Mouse (Mus musculus): ENCODE data around the gene Dtl. TPM values are rescaled to one million over a fixed set of nuclear protein-coding genes. Genes with fewer than 3 reads are reported as not detected.
"Not testable (repeated sequence)": the region's sequence is repeated elsewhere in the genome, so short reads cannot be mapped to it uniquely, and the experiment has no call there.

The Dtl gene
- total RNA-seq, 2 experiments from 2014 or later = 8.2 to 9.1 TPM

DNA sequence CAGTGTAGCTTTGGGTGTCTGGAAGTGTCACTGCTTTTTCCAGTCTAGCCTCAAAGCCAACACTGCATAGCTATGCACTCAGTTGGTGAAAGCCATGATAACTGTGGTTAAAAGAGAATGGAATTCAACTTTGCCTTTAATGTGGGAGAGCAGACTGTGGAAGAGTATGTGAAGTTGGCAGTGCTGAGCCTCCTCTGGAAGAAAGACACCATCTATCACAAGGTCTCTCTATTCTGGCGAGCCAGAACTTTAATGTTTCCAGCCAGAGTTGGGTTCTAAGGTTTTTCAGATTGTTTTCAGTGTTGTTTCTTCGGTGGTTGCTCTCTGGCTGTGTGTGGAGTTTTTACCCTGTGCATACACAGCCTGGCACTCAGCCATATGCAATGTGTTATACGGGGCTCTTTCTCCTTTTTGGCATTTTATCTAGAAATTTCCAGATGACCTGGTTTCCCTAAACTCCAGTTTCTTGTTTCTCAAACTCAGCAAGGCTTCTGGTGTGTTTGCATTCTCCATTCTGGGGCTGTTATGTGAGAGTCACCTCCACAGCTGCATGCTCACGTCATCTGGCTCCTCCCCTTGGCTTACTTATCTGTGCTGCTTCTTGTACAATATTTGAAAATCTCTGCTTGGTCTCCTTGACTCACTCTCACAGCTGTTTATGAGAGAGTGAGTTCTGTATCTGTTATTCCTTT lies 47.3 kb downstream of the Dtl start:
- intact Hi-C loops (cut with DNase I) = no loop called here

DNA sequence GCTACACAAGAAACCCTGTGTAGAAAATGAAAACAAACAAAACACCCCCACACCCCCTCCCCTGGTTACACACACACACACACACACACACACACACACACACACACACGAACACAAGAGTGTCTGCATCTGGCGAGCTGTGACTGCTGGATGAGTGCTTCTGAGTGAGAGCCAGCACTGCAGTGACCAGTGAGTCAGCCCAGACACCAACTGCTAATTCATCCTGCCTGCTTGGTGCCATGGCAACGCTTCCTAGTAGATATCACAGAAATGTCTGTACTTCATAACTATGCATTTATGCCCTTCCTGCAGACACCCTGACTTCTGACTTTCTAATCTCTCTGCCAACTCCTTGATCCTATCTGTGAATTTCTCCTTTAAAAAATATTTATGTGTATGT lies 48.3 kb downstream of the Dtl start:
- intact Hi-C loops (cut with DNase I) = no loop called here
- DNase-seq (ENCODE audit: low spot score in 2 of 2) = peak; percentile 49 to 64

More for the DNA sequence above, 47.3 kb downstream of the Dtl start:
- DNase-seq (ENCODE audit: low spot score in 2 of 2) = peak in 1 of 2 experiments; percentile 37

DNA sequence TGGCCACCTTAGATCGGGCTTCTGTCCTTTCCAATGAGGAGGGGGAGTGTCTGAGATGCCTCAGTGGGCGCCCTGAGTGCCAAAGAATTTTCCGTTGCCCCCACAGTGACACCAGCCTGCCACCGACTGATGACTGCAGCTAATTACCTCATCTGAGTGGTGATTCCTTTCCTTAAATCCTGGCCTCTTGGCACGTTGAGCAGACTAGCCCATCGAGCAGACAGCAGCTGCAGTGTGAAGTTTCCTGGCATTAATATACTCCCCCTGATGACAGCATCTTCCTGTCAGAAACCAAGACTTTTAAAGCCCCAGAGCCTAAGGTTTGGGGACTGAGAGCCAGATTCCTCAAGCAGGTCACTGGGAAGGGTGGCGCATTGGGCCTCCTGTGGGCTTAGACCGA lies 53.9 kb downstream of the Dtl start:
- intact Hi-C loops (cut with DNase I) = no loop called here
- DNase-seq (ENCODE audit: low spot score in 2 of 2) = no peak

DNA sequence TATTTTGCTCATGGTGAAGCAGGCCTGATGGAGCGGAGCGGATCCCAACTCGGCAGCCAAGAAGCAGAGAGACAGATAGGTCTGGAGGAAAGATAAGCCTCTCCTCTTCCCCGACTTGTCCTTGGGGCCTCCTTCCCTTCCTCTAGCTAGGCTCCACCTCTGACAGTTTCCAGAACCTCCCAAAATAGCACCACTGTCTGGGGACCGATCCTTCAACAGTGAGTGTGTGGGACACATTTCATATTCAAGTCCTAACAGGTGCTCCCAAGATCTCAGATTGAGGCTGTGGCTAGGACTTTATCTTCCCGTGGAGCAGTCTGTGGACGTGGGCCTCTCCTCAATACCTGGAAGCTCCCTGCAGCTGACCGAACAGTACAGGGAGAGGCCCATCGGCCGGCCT lies 54.7 kb downstream of the Dtl start:
- intact Hi-C loops (cut with DNase I) = no loop called here
- no peak for DNase-seq (ENCODE audit: low spot score in 2 of 2)

DNA sequence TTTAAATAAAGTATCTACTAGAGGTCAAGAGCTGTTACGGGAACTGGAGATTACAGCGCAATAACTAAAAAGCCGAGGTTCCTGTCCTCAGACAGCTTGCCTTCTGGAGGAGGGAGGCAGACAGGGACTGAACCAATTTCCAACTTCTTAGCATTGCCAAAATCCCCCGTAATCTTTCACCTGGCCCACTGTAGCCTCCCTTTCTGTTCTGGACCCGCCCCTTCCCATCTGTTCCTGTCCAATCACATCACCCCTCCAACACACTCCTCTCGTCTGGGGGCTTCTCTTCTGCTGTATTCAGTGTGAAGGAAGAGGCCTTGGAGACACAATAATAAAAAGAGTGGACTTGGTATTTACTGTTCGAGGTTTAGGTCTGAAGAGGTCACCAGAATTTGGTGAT lies 55.1 kb downstream of the Dtl start:
- intact Hi-C loops (cut with DNase I) = no loop called here
- DNase-seq (ENCODE audit: low spot score in 2 of 2) = no peak

DNA sequence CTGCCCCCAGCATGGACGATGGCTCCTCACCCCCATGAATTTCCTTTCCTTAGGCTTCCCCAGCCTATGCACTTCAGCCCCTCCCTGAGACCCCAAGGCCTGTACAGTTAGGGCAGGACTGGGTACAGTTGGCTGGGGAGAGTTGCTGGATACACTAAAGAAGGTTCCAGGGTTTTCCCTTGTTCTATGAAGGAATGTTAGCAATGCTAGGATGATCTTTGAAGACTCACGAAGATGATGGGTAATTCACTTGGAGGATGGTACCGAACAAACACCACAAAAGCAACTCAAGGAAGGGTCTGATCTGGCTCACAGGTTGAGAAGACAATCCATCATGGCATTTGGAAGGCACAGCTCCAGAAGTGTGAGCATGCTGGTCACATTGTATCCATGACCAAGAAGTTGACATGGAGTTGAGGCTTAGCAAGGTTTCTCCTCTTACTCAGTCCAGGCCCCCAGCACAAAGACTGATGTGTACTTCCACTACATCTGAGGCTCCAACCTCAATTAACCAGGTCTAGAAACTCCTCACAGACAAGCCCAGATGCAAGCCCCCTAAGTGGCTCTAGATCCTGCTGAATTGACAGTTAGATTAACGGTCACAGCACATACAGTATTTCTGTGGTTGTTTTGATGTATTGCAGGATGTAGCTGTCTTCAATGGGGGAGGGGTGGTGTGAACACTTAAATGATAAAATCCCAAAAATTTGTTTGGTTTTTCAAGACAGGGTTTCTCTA lies 55.8 kb downstream of the Dtl start:
- intact Hi-C loops (cut with DNase I) = no loop called here
- DNase-seq (ENCODE audit: low spot score in 2 of 2) = no peak

DNA sequence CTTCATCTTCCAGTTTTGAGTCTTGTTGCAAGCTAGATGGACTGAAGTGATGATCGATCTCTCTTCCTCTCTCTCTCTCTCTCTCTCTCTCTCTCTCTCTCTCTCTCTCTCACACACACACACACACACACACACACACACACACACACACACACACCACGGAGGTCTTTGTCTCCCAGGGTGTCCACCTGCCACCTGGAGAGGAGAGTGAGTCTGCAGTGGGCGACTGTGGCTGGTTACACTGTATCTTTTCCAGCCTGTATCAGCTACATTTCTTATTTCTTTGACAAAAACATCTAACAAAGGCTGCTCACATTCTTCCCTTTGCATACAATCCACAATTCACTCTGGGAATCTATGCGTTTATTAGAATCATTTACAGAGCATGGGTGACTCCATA lies 56.4 kb downstream of the Dtl start:
- intact Hi-C loops (cut with DNase I) = no loop called here
- no peak for DNase-seq (ENCODE audit: low spot score in 2 of 2)

DNA sequence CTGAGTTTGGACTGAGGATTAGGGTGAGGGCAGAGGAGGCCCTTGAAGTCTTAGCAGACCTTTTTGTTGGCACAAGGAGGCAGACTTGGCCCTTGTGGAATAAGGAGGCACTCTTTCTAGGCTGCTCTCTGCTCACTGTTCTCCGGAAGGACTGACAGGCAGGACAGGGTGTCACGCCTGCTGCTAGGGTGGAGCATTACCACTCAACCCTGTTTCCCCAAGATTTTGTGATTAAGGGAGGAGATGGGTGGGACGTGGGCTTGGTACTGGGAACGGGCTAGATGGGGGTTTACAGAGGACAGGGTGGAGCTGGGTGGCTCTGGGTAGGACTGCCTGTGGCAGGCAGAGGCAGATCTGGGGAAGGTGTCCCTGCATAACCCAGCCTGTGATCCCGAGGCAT lies 57.4 kb downstream of the Dtl start:
- intact Hi-C loops (cut with DNase I) = no loop called here
- no peak for DNase-seq (ENCODE audit: low spot score in 2 of 2)

DNA sequence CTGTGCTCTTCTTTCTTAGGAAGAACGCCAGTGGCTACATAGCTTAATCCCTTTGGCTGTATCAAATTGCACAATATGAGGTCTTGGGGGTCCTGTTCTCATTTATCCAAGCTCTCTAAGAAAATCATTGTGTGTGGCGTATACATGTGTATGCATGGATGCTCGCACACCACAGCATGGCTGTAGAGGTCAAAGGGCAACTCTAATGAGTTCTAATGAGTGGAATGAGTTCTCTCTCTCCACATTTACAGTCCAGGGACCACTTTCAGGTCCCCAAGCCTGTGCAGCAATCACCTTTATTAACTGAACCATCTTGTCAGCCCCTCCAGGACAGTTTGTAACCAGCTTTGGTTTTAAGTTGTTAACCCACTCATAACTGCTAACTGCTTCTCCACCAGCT lies 58.3 kb downstream of the Dtl start:
- no peak for DNase-seq (ENCODE audit: low spot score in 2 of 2)
- intact Hi-C loops (cut with DNase I) = no loop called here

DNA sequence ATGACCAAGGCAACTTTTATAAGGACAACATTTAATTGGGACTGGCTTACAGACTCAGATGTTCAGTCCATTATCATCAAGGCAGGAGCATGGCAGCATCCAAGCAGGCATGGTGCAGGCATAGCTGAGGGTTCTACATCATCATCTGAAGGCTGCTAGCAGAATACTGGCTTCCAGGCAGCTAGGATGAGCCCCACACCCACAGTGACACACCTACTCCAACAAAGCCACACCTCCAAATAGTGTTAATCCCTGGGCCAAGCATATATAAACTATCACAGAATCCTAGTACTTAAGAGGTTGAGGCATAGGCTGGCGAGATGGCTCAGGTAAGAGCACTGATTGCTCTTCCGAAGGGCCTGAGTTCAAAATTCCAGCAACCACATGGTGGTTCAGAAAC lies 59.0 kb downstream of the Dtl start:
- DNase-seq (ENCODE audit: low spot score in 2 of 2); intact Hi-C loops (cut with DNase I): not testable (repeated sequence)

DNA sequence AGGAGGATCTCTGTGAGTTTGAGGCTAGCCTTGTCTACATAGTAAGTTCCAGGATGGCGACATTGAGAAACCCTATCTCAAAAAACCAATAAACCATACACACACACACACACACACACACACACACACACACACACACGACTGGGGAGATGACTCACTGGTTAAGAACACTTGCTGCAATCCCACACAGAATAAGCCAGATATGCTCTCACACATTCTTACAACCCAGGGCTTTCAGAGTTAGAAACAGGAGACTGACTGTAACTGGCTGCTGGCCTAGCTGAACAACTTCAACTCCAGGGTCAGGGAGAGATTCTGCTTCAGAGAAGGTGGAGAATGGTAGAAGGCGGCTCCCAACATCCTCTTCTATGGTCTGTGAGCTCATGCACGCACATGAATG lies 62.1 kb downstream of the Dtl start:
- peak in 1 of 2 experiments; percentile 26 for DNase-seq (ENCODE audit: low spot score in 2 of 2)
- intact Hi-C loops (cut with DNase I) = no loop called here

DNA sequence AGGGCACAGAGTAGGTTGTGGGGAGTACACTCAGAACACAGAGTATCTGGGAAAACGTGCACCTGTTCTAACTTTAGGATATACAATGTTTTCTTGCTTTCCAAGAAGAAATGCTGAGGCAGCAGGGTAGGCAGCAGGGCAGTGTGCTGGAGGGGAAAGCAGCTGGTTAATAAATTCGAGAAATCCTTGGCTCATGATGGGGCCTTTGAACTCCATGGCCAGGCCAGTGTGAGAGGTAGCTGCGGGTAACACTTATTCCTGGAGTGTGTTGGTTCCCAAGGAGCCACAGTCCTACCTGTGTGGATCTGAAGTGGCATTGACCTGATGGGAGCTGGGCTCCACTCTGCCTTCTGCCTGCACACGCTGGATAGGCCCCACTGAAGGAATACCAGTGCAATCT lies 63.0 kb downstream of the Dtl start:
- no peak for DNase-seq (ENCODE audit: low spot score in 2 of 2)
- intact Hi-C loops (cut with DNase I) = no loop called here

DNA sequence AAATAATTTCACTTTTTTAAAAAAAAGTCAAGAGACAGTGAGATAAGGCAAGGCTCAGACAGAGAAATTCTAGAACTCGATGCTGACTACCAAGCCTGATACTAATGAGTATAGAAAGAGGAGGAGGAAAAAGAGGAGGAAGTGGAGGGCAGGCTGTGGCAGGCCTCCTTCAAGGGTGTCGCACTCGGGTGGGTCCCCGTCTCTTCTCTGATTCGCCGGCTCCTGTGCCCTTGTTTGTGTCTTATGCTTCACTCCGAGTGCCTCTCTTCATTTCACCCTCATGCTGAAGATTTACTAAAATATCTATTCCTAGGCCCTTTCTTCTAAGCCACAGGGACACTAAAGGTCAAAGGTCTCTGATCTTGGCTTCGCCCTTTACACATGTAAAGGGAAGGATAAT lies 63.8 kb downstream of the Dtl start:
- intact Hi-C loops (cut with DNase I) = no loop called here
- DNase-seq (ENCODE audit: low spot score in 2 of 2) = no peak

DNA sequence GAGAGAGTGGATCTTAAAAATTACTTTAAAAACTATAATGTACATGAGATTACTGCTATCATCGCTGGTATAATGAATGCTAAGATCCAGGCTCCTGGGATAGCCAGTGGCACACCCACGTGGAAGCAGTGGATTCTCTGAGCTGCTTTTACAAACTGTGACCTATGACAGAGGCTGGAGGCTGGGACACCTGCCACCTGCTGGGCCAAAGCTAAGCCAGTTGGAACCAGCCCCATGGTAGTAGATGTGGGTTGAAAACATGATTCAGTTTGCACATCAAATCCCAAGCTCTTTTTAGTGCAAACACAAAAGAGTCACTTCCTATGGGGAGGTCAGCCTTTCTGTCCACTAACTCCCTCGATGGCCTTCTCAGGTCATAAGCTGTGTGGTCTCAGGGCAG lies 65.5 kb downstream of the Dtl start:
- DNase-seq (ENCODE audit: low spot score in 2 of 2) = no peak
- intact Hi-C loops (cut with DNase I) = no loop called here

DNA sequence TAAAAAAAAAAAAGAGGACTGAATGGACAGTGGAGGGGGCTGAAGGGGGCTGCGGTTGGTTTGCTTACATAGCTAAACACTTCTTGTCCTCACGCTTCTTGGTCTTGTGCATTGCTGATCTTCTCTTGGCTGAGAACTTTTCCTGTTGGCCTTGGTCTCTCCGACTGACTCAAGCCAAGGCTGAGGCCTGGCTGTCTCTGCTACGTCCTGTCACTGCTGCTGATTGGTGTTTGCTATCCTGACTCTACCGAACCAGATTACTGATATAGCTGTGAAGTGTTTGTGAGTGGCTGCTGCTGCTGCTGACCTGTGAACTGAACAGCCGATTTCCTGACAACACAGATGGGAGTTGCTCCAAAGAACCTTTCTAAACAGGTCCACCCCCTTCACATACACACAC lies 66.2 kb downstream of the Dtl start:
- no peak for DNase-seq (ENCODE audit: low spot score in 2 of 2)
- intact Hi-C loops (cut with DNase I) = no loop called here

DNA sequence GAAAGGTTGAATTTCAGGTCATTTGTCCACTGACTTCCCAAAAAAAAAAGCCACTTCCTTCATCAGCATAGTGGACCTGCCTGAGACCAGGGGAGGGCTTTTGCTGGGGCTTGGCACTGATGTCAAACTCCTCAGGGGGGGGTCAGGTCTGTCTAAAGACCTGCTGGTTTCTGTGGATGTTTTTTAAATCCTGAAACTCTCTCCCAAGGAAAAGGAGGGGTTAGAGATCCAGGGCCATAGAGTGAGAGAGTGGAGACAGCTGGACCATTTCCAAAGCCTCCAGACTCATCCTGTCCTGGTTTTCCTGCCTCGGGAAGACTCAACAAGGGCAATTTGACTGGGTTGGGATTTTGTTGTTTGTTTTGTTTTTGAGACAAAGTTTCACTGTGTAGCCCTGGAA lies 68.6 kb downstream of the Dtl start:
- intact Hi-C loops (cut with DNase I) = no loop called here
- DNase-seq (ENCODE audit: low spot score in 2 of 2) = no peak

DNA sequence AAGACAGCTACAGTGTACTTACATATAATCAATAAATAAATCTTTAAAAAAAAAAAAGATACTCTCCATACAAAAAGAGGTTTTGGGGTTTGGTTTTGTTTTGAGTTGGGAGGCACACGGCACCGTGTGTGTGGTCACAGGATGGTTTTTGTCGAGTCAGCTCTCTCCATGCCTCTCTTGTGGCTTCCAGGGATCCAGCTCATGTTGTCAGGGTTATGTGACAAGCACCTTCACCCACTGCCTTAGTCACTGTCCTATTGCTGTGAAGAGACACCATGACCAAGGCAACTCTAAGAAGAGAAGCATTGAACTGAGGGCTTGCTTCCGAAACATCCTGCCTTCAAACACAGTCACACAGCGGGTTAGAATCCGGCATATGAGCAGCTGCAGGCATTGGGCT lies 75.7 kb downstream of the Dtl start:
- intact Hi-C loops (cut with DNase I) = no loop called here
- DNase-seq (ENCODE audit: low spot score in 2 of 2) = no peak

DNA sequence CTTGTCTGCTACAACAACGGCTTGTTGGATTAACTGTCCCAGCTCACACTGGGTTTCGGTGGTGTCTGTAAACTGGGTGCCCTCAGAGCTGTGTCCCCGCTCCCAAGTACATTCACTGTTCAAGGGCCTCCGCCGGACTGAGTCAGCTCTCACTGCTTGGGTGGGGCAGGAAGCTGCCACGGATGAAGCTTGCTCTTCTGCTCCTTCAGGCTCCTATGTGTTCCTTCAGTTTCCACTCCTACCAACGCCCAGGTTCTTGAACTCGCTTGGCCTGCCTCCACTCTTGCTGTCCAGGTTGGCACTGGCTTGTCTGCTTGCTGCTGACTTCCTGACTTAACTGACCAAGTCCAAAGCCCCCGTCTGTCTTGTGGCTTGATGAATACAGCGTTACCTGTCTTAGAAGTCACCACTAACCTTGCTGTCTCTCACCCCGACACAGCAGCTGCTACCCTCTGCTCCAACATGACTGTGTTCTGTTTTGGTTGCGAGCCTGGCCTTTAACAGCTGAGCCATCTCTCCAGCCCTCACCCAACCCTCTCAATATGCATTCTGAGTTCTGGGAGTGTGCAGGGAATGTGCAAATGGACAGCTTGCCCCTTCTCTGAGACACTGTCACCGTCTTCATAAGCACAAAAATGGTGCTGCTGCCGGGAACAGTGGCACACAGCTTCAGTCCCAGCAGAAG lies 76.9 kb downstream of the Dtl start:
- intact Hi-C loops (cut with DNase I) = no loop called here
- no peak for DNase-seq (ENCODE audit: low spot score in 2 of 2)

DNA sequence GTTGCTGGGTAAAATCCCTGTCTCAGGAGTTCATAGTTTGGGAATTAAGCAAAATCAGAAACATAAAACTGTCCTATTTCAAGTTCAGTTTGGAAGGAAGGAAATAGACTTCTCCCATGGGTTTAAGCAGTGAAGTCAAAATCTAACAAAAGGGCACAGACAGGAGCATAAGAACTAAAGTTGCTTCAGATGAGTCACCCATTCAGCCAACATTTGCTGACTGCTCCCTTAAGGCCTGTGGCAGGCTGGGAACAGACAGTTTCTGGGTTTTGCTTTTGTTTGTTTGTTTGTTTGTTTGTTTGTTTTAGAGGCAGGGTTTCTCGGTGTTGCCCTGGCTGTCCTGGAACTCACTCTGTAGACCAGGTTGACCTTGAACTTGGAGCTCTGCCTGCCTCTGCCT lies 78.7 kb downstream of the Dtl start:
- intact Hi-C loops (cut with DNase I) = no loop called here
- DNase-seq (ENCODE audit: low spot score in 2 of 2) = no peak

DNA sequence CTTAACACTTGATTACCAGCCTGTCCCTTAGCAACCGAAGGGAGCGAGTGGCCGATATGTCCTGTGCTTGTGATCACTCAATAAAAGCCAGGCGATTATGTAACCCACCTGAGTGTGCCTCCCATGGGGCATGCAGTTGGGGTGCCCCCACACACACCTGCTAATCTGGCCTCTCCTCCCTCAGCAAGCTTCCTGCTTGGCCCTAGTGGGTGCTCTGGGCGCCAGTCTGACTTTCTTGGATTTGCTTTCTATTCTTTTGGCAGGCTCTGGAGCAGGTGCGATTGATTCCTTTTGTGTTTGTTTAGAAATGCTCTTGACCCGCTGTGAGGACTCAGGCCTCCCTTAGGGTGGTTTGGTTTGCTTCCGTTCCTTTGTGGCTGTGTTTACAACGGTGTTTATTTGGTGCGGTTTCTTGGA lies 80.3 kb downstream of the Dtl start:
- no peak for DNase-seq (ENCODE audit: low spot score in 2 of 2)
- intact Hi-C loops (cut with DNase I) = no loop called here

DNA sequence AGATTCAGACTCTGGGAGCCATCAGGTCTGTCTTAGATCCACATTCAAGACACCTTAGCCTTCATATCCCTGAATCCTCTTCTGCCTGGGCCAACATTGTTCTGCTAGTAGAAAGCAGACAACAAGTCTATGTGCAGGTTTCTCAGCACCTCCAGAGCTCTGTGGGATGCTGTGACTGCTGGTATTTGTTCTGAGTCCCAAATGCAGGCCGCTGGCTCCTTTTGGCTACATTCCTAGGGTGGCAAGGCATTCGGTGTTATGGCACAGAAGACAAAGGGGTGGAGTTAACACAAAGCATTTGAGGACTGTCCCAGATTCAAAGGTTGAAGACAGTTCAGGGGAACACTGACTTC lies 81.1 kb downstream of the Dtl start:
- no peak for DNase-seq (ENCODE audit: low spot score in 2 of 2)
- intact Hi-C loops (cut with DNase I) = no loop called here

Measured in left cerebral cortex, postnatal 25 days (tissue).